Mouse (Mus musculus): Measurements from ENCODE around the gene Dolpp1. TPM values are rescaled to one million over a fixed set of nuclear protein-coding genes. Genes with fewer than 3 reads are reported as not detected.
A peak's percentile ranks its signal among the peaks of the same experiment; 100 is the strongest.

The Dolpp1 gene
- total RNA-seq, 2 experiments from 2014 or later: 18.2 to 18.7 TPM

DNA sequence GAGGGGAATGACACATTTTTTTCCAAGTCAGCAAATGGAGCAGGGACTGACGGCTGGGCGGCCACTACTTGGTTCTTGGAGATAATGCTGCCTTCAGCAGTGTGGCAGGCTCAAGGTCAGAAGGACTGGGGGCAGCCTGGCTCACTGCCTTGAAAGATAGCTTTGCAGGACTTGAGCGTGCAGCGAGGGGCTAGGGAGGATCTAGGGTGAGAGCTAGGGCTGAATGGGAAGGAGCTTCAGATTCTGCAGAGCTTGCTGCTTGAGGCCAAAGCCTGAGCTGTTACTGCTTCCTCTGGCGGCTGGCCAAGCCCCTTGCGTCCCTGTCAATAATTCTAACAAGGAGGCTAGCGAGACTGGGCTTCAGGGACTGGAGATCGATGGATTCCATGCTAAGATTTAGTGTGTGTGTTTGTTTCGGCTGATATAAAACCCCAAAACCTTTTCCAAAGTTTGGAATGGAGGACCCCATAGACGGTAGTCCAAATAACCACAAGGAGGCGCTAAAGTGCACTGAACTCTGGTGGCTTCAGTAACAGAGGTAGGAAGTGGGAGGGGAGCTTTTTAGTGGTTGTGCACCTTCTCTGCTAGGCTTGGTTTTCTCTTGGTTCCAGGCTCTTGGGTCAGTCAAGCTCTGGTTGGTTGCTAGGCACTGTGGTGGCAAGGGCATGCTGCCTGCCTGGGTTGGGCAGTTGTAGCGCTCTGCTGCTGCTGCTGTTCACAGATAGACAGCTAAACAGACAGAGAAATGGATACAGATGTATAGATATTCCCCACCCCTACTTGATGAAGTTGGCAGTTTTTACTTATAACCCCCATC is 48.9 kb downstream of the Dolpp1 start:
- DNase-seq: peak; percentile 76 to 82

GRCm38 (mm10) chr2:30441518-30442497 is 49.8 kb downstream of the Dolpp1 start:
- peak; percentile 80 to 89 for DNase-seq

DNA sequence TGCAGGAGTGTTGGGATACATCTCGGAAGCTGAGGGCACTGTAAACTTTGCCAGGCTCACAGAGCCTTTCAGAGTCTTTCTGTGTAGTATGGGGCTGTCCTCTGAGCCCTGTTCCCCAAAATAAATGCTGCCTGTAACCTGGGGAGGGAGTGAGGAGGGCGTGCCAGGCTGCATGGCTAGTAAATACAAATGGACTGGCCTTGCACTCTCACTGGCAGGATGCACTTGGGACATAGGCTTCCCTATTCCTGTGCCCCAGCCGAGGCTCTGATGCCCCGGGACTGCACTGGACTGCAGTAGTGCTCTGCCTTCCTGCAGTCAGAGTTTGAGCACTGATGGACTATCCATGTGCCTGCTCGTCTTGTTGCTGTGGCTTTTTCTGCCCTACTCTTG is 50.4 kb downstream of the Dolpp1 start:
- DNase-seq: peak in 1 of 2 experiments; percentile 40

DNA sequence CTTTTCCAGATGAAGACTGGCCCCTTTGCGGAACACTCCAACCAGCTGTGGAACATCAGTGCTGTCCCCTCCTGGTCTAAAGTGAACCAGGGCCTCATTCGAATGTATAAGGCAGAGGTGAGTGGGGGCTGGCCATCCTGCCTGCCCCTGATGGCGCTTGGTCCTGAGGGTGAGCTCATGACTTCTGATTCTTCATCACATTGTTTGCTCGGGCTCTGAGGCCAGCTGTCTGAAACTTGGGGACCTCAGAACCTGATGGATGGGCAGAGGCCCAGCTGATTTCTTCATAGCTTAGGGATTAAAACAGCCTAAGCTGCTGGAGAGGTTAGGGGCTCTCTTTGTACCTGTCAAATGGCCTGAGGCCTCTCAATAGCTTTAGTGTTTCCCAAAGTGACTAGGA is 51.2 kb downstream of the Dolpp1 start:
- no peak for DNase-seq

DNA sequence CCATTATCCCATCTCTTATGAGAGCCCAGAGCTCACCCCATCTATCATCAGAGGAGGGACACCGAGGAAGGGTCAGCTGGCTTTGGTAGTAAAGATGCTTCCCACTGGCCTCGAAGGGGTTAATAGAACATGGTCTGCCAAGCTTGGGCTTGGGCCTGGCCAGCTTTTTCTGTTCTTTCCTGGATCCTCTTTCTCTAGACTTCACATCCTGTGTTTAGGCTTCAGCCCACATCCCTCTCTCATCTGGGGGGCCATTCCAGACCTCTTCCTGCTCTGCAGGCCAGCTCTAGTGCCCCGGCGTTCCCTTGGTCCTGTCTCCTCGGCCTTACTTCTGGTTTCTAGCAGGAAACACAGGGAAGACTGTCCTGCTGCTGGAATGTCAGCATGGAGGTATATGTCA is 52.0 kb downstream of the Dolpp1 start:
- no peak for DNase-seq

DNA sequence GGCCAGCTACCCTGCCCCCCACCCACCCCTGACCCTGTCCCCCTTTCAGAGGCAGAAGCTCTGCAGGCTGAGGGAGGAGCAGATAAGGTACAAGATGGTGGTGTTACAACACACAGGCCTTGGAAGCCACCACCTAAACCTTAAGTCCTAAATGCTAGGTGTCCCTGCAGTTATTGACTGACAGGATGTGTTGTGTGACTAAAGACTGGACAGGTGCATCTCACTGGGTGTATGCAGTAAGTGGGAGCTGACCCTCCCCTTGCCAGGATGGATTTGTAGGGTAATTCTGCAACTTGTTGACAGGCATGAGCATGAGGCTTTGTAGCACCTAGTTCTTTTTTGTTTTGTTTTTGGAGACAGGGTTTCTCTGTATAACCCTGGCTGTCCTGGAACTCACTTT is 52.4 kb downstream of the Dolpp1 start:
- DNase-seq: no peak

DNA sequence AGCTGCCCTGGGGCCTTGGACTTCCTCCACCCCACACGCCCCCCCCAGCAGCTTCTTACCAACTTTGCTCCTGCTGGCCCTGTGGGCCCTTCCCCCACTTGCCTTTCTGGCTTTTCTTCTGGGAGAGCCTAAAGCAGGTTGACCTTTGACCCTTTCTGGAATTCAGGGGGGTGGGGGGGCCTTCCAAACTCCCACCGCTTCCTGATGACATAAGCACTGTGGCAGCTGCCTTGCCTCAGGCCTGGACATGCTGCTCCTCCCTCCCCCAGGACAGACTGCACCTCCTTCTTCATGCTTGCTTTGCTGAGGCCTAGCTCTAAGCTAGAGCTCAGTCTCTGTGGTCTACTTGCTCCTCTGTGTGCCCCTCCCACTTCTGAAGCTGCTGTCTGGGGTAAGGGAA is 53.3 kb downstream of the Dolpp1 start:
- DNase-seq: peak in 1 of 2 experiments; percentile 32

DNA sequence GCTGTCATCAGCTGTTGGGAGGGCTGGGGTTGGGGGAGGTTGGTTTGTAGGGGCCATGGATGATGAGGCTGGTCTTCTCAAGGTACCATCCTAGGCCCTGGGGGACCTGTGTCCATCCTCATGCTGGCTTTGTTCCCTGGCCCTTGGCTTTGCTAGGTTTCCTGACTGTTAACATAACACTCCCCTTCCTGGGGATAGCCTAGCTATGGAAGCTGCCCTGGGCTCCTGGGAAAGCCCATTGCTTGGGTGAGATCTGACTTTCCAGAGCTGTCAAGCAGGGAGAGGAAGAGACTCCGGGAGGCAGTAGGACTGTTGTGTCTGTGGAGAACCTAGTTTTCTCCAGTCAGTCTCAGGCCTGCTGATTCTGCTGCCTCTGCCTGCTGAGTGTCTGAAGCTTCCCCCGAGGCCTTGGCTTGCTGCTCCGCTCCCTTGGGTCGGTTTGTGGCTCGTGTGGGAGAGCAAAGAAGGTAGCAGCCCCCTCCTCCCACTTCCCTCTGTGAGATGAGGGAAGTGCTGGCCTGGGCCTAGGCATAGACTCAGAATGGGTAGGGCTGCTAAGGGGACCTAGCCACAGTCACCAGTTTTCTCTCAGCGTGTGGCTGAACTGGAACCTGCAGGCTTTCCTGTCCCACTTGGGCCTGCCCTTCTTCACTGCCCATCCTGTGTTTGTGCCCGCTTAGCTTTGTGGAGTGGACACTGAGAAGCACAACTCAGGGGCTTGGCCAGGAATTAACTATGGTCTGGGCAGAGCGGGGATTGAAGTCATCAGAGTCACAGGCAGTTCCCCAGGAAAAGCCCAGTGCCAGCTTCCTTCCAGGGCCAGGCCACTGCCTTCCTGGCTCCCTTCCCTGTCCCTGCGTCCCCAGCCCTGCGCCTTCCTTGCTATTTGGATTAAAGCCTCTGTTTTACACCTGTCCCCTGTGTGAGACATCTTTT is 55.1 kb downstream of the Dolpp1 start:
- peak; percentile 31 to 46 for DNase-seq

GRCm38 (mm10) chr2:30448371-30448770 is 56.3 kb downstream of the Dolpp1 start:
- DNase-seq: no peak

Small RNA genes lying within 50 kb of the gene (microRNA-seq; reads per million reads assigned to microRNA genes)
- gene Gm47292: not detected

Other genes starting within 250 kb of the Dolpp1 start
- gene Endog, start 220.8 kb upstream of the Dolpp1 start, total RNA-seq (2021): 10 to 100 TPM; 33.0 to 44.2 TPM
- 10 to 100 TPM; 22.4 to 26.0 TPM for gene Spout1, start 213.8 kb upstream of the Dolpp1 start, total RNA-seq (2021)
- gene Kyat1, start 186.4 kb upstream of the Dolpp1 start, total RNA-seq (2021): 10 to 100 TPM; 20.7 to 28.2 TPM
- 10 to 100 TPM; 57.6 to 75.2 TPM for gene Lrrc8a, start 154.5 kb upstream of the Dolpp1 start, total RNA-seq (2021)
- gene Gm28035, start 151.7 kb upstream of the Dolpp1 start, total RNA-seq (2021): 1 to 10 TPM; 1.3 to 2.1 TPM
- gene Phyhd1, start 126.1 kb upstream of the Dolpp1 start, total RNA-seq (2021): 10 to 100 TPM; 15.3 to 19.5 TPM
- not detected for gene Gm28038, start 111.2 kb upstream of the Dolpp1 start, total RNA-seq (2021)
- 10 to 100 TPM; 42.8 to 51.3 TPM for gene Dolk, start 105.9 kb upstream of the Dolpp1 start, total RNA-seq (2021)
- gene Nup188, start 105.9 kb upstream of the Dolpp1 start, total RNA-seq (2021): 10 to 100 TPM; 33.9 to 35.9 TPM
- gene Sh3glb2, start 32.9 kb upstream of the Dolpp1 start, total RNA-seq (2021): 10 to 100 TPM; 68.2 to 69.5 TPM
- 10 to 100 TPM; 72.9 to 89.7 TPM for gene Miga2, start 28.0 kb upstream of the Dolpp1 start, total RNA-seq (2021)
- 100 to 1,000 TPM; 124 to 168 TPM for gene Crat, start 23.6 kb downstream of the Dolpp1 start, total RNA-seq (2021)
- 100 to 1,000 TPM; 123 to 143 TPM for gene Ptpa, start 23.8 kb downstream of the Dolpp1 start, total RNA-seq (2021)
- gene Ier5l, start 82.0 kb downstream of the Dolpp1 start, total RNA-seq (2021): 1 to 10 TPM; 3.3 to 4.5 TPM
- 1 to 10 TPM in 1 of 2 experiments, under 1 TPM in 1; 0.40 to 2.1 TPM for gene Cstad, start 202.8 kb downstream of the Dolpp1 start, total RNA-seq (2021)